Mouse (Mus musculus) MEL (cell line): ENCODE results near the gene Tmem199.

ENCODE experiments used
- CTCF ChIP-seq, 3 experiments: IDR thresholded peaks in 2 of 3; conservative IDR thresholded peaks in 1 of 3; 2 replicates each; pipeline ENCODE4 v1.5.1; 2011 to 2012; ENCODE audit warnings: low read length in 3 of 3, low read depth in 2 of 3, mild to moderate bottlenecking in 2 of 3, improper control_type of control experiment in 1 of 3, inconsistent platforms in 1 of 3, mixed read lengths in 1 of 3, moderate library complexity in 1 of 3; ENCODE audit not compliant: control insufficient read depth in 1 of 3, insufficient read depth in 1 of 3, poor library complexity in 1 of 3, severe bottlenecking in 1 of 3
- EP300 ChIP-seq, 2 experiments: IDR thresholded peaks; 2 replicates each; pipeline ENCODE4 v1.6.1; 2011; ENCODE audit warnings: improper control_type of control experiment in 2 of 2, low read length in 2 of 2, low read depth in 1 of 2, mild to moderate bottlenecking in 1 of 2
- GATA1 ChIP-seq: IDR thresholded peaks from 2 replicates; pipeline ENCODE4 v1.6.1; 2011; ENCODE audit warnings: low read depth, low read length, improper control_type of control experiment
- JUND ChIP-seq: IDR thresholded peaks from 2 replicates; pipeline ENCODE4 v1.6.1; 2011; ENCODE audit warnings: low read depth, mild to moderate bottlenecking, improper control_type of control experiment, low read length
- POLR2A ChIP-seq, 2 experiments: IDR thresholded peaks; 2 replicates each; pipeline ENCODE4 v1.6.1; 2011 to 2012; ENCODE audit warnings: low read length in 2 of 2, mild to moderate bottlenecking in 2 of 2, control low read depth in 1 of 2, improper control_type of control experiment in 1 of 2, low read depth in 1 of 2, moderate library complexity in 1 of 2; ENCODE audit not compliant: control insufficient read depth in 1 of 2, insufficient read depth in 1 of 2, poor library complexity in 1 of 2

GRCm38 (mm10) chr11:78549491-78549987 lies 37.6 kb upstream of the Tmem199 start:
- no peak for TF ChIP-seq GATA1
- no peak for TF ChIP-seq POLR2A (IDR thresholded peaks at IDR 0.05; ENCODE audit: control insufficient read depth in 1 of 2, insufficient read depth in 1 of 2, low read depth in 1 of 2, low read length in 2 of 2, poor library complexity in 1 of 2)
- no peak for TF ChIP-seq EP300 (IDR thresholded peaks at IDR 0.05; ENCODE audit: low read depth in 1 of 2, low read length in 2 of 2)
- no peak for TF ChIP-seq JUND
- no peak for TF ChIP-seq CTCF (IDR thresholded peaks at IDR 0.05 in 2 of 3, conservative IDR thresholded peaks at IDR 0.05 in 1 of 3; ENCODE audit: control insufficient read depth in 1 of 3, insufficient read depth in 1 of 3, low read depth in 2 of 3, low read length in 3 of 3, poor library complexity in 1 of 3, severe bottlenecking in 1 of 3)
